Mouse (Mus musculus) gastrocnemius, postnatal 36 days (tissue): ENCODE measurements around the gene H2al2b. TPM values are rescaled to one million over a fixed set of nuclear protein-coding genes. Genes with fewer than 3 reads are reported as not detected.
"Not testable (repeated sequence)": the region's sequence is repeated elsewhere in the genome, so short reads cannot be mapped to it uniquely, and the experiment has no call there.

Experiments
- DNase-seq, 2 experiments: peaks; one replicate each; pipeline ENCODE4 v3.0.0; 2022
- intact Hi-C: fragments of 180-260 bp; cut with DNase I; formaldehyde crosslinking; loops from one replicate; pipeline ENCODE4 v1.15.1; 2025
- long read RNA-seq, 2 experiments: library from polyadenylated mRNA; stranded (forward); transcript quantifications; one replicate each; pipeline ENCODE4 v2.0.0; 2021
- total RNA-seq, 2 experiments: library from RNA; stranded (reverse); gene quantifications; 2 replicates each; pipeline ENCODE4 v1.2.3; 2021

Gene H2al2b
- total RNA-seq: not detected
- long read RNA-seq, experiment 1: 0 reads
- long read RNA-seq, experiment 2: 0 reads

- DNase-seq, intact Hi-C loops: not testable (repeated sequence)
These were observed at the start of gene H2al2b for GRCm38 (mm10) chrY:2720574-2720973. TSS of gene H2al2b (minus strand) at chrY:2720674.

Other genes starting within 250 kb of the H2al2b start
- gene H2al2c, start 121.6 kb downstream of the H2al2b start, total RNA-seq: not detected
- gene Sry, start 57.0 kb downstream of the H2al2b start, total RNA-seq: not detected
- gene Gm4064, start 75.5 kb upstream of the H2al2b start, total RNA-seq: not detected
- not detected for gene Rbmy, start 110.0 kb upstream of the H2al2b start, total RNA-seq
- not detected for gene Gm10256, start 110.0 kb upstream of the H2al2b start, total RNA-seq
- gene Gm10352, start 180.3 kb upstream of the H2al2b start, total RNA-seq: not detected
- not detected for gene Gm29289, start 211.9 kb upstream of the H2al2b start, total RNA-seq